Mouse (Mus musculus) liver, adult 2 months (tissue): ENCODE measurements around the gene Imp3.

Source experiments
- CTCF ChIP-seq: fragments of 200-500 bp; IDR thresholded peaks from 2 replicates; pipeline ENCODE4 v1.5.1; 2011; ENCODE audit warnings: low read depth, low read length, control low read depth
- POLR2A ChIP-seq: fragments of 200-500 bp; IDR thresholded peaks from 2 replicates; pipeline ENCODE4 v1.6.1; 2011; ENCODE audit warnings: low read length, control low read depth; ENCODE audit not compliant: insufficient read depth; ENCODE audit errors: extremely low read depth

DNA sequence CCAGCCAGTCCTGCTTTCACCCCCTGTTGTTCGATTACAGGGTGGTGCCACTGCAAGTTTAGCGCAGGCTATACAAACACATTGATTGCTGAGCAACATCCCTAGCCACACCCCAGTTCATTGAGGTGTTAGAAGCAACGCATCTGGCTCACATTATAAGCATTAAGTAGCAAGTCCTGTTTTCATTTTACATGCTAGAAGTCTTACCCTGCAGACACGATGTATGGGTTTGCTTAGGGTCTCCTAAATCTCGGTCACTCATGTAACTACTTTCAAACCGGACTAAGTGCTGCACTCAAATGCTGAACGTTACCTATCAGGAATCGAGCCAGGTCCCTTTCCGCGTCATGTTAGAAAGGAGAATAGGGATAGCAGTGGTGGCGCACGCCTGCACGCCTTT, 12.5 kb downstream of the Imp3 start:
- TF ChIP-seq CTCF (no peak), POLR2A (no peak)
